13 mouse cellular contexts compared by ENCODE assay signal in the genomic region with DNA sequence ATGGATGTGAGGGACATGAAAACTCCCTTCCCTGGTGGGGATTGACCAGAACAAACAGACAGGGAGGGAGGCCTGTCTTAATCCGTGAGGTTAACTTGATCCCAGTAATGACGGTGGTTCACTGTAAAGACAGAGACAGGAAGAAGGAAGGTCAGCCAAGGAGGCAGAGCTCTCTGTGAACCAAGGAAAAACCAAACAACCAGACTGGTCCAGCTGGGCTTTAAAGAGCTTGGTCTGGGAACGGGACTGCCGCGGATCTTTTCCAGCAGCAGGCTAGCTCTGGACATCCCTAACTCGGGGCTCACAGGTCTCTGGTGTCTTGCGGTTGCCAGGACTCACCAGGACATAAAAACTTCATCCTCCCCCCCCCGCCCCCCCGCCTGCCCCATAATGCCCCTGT. TPM values are rescaled to one million over a fixed set of nuclear protein-coding genes. Genes with fewer than 3 reads are reported as not detected.
A peak's percentile ranks its signal among the peaks of the same experiment; 100 is the strongest.
DNase-seq lines count a peak whose midpoint lies in the region; ATAC-seq and TF ChIP-seq lines count a peak whose summit lies in the region.
"Had no signal": no experiment of that assay in that cellular context is flagged by ENCODE, and none has a peak within 500 bp of the region (broad histone marks: within the 10 kb centered on the region; RNA-seq: fewer than 3 reads in every experiment).

No protein-coding gene starts in this region.

- 15% methylated on average over 9 of the region's 9 CpGs for WGBS in lung, embryonic 16.5 days
- 36% methylated on average over 9 of the region's 9 CpGs for WGBS in heart, embryonic 16.5 days
- WGBS in stomach, embryonic 14.5 days: 20% methylated on average over 9 of the region's 9 CpGs
- WGBS in thymus, adult 2 months: 78% methylated on average over 9 of the region's 9 CpGs

- peaks cover 21% of the 10 kb centered on the region for H3K4me1 ChIP-seq in lung, embryonic 16.5 days (replicated peaks; ENCODE audit: control insufficient read depth, insufficient read depth, low read length)
- peaks cover 18% of the 10 kb centered on the region for H3K4me1 ChIP-seq in heart, embryonic 16.5 days (ENCODE audit: control insufficient read depth, insufficient read depth, low read length)
- H3K4me1 ChIP-seq in stomach, embryonic 14.5 days (ENCODE audit: control insufficient read depth, insufficient read depth, low read length): peaks cover 20% of the 10 kb centered on the region
- no peaks in the 10 kb centered on the region for H3K4me1 ChIP-seq in thymus, adult 2 months (replicated peaks; ENCODE audit: control insufficient read depth, insufficient read depth, low read length)
- H3K4me1 ChIP-seq: liver, embryonic 15.5 days; midbrain, embryonic 12.5 days had no signal

- DNase-seq in gastrocnemius, postnatal 25 days: peak; percentile 61
- no peak for DNase-seq in gastrocnemius, adult 18-20 months (ENCODE audit: low spot score)
- DNase-seq in lung, postnatal 36 days: no peak
- DNase-seq in adrenal gland, postnatal 36 days: no peak
- no peak for DNase-seq in thymus, adult 2 months
- DNase-seq: adrenal gland, adult 8-10 months; forebrain, postnatal 0 days had no signal

- H3K4me3 ChIP-seq in lung, embryonic 16.5 days (ENCODE audit: low read length): no peak overlapping the region
- H3K4me3 ChIP-seq in heart, embryonic 16.5 days (ENCODE audit: low read length): no peak overlapping the region
- no peak overlapping the region for H3K4me3 ChIP-seq in stomach, embryonic 14.5 days (ENCODE audit: low read depth, low read length)
- no peak overlapping the region for H3K4me3 ChIP-seq in thymus, adult 2 months (ENCODE audit: control insufficient read depth, insufficient read depth, low read length)
- H3K4me3 ChIP-seq: left cerebral cortex, adult 2 months; liver, embryonic 15.5 days; midbrain, embryonic 12.5 days had no signal

- H3K27ac ChIP-seq in lung, embryonic 16.5 days (ENCODE audit: low read length): no peak overlapping the region
- H3K27ac ChIP-seq in heart, embryonic 16.5 days (ENCODE audit: low read length): no peak overlapping the region
- H3K27ac ChIP-seq in stomach, embryonic 14.5 days (ENCODE audit: low read length): peak overlapping the region; percentile 62; the same call in 1 of the 2 replicates
- H3K27ac ChIP-seq in thymus, adult 2 months (ENCODE audit: control insufficient read depth, insufficient read depth, low read length): no peak overlapping the region
- H3K27ac ChIP-seq: left cerebral cortex, adult 2 months; liver, embryonic 15.5 days; midbrain, embryonic 12.5 days had no signal

- no peaks in the 10 kb centered on the region for H3K9me3 ChIP-seq in lung, embryonic 16.5 days (ENCODE audit: control insufficient read depth, low read length)
- H3K9me3 ChIP-seq in heart, embryonic 16.5 days (replicated peaks; ENCODE audit: control insufficient read depth, low read length): no peaks in the 10 kb centered on the region
- no peaks in the 10 kb centered on the region for H3K9me3 ChIP-seq in stomach, embryonic 14.5 days (ENCODE audit: control insufficient read depth, low read depth, low read length)
- H3K9me3 ChIP-seq: liver, embryonic 15.5 days; midbrain, embryonic 12.5 days had no signal

- H3K9ac ChIP-seq in lung, embryonic 16.5 days (ENCODE audit: low read length): no peak overlapping the region
- H3K9ac ChIP-seq in heart, embryonic 16.5 days (ENCODE audit: low read length): no peak overlapping the region
- H3K9ac ChIP-seq in stomach, embryonic 14.5 days (replicated peaks; ENCODE audit: low read depth, low read length): no peak overlapping the region
- H3K9ac ChIP-seq: forebrain, postnatal 0 days; liver, embryonic 15.5 days; midbrain, embryonic 12.5 days had no signal

- no peak for TF ChIP-seq POLR2A in thymus, adult 2 months (IDR thresholded peaks at IDR 0.05; ENCODE audit: control insufficient read depth, extremely low read depth, insufficient read depth, low read length, poor library complexity)

- H3K36me3 ChIP-seq in lung, embryonic 16.5 days (ENCODE audit: control insufficient read depth, insufficient read depth, low read length): no peaks in the 10 kb centered on the region
- no peaks in the 10 kb centered on the region for H3K36me3 ChIP-seq in heart, embryonic 16.5 days (ENCODE audit: control insufficient read depth, insufficient read depth)
- H3K36me3 ChIP-seq in stomach, embryonic 14.5 days (ENCODE audit: control insufficient read depth, insufficient read depth, low read length): no peaks in the 10 kb centered on the region
- H3K36me3 ChIP-seq in thymus, adult 2 months (ENCODE audit: control insufficient read depth, insufficient read depth, low read length): no peaks in the 10 kb centered on the region
- H3K36me3 ChIP-seq: liver, embryonic 15.5 days; midbrain, embryonic 12.5 days had no signal

- H3K27me3 ChIP-seq in lung, embryonic 16.5 days (ENCODE audit: control insufficient read depth, insufficient read depth, low read depth, low read length): no peaks in the 10 kb centered on the region
- H3K27me3 ChIP-seq in heart, embryonic 16.5 days (ENCODE audit: control insufficient read depth, insufficient read depth, low read length): no peaks in the 10 kb centered on the region
- no peaks in the 10 kb centered on the region for H3K27me3 ChIP-seq in stomach, embryonic 14.5 days (ENCODE audit: control insufficient read depth, insufficient read depth, low read length)
- no peaks in the 10 kb centered on the region for H3K27me3 ChIP-seq in thymus, adult 2 months (ENCODE audit: control insufficient read depth, insufficient read depth, low read length)
- H3K27me3 ChIP-seq: liver, embryonic 15.5 days; midbrain, embryonic 12.5 days had no signal

- no peak for TF ChIP-seq CTCF in thymus, adult 2 months (IDR thresholded peaks at IDR 0.05; ENCODE audit: borderline replicate concordance, control insufficient read depth, extremely low read depth, insufficient read depth, low read length, poor library complexity)

- peak overlapping the region; percentile 4 for H3K4me2 ChIP-seq in lung, embryonic 16.5 days (ENCODE audit: low read depth, low read length)
- H3K4me2 ChIP-seq in heart, embryonic 16.5 days (ENCODE audit: low read depth, low read length): peak overlapping the region; percentile 34; the same call in 1 of the 2 replicates
- peak overlapping the region; percentile 26; the same call in 1 of the 2 replicates for H3K4me2 ChIP-seq in stomach, embryonic 14.5 days (replicated peaks; ENCODE audit: low read depth, low read length)
- H3K4me2 ChIP-seq: liver, embryonic 15.5 days; midbrain, embryonic 12.5 days had no signal

- peak; percentile 31; the same call in 1 of the 2 replicates for ATAC-seq in lung, embryonic 16.5 days (ENCODE audit: low read depth)
- ATAC-seq in heart, embryonic 16.5 days (replicated peaks; ENCODE audit: extremely low read depth, insufficient read depth, low FRiP score): peak; percentile 41; the same call in 1 of the 2 replicates
- ATAC-seq in stomach, embryonic 14.5 days (ENCODE audit: insufficient number of reproducible peaks, insufficient read depth, low FRiP score, low read depth): peak; percentile 59; the same call in 1 of the 2 replicates
- ATAC-seq: forebrain, postnatal 0 days had no signal

RNA-seq across cellular contexts. Expression of gene Xpnpep1, which starts 26.5 kb away (rescaled TPM):
- total RNA-seq in gastrocnemius, postnatal 25 days (2021): 10 to 100 TPM; 52.6 to 57.3 TPM
- total RNA-seq in gastrocnemius, adult 18-20 months (2021): 10 to 100 TPM; 34.3 to 40.9 TPM
- polyA plus RNA-seq in lung, embryonic 16.5 days (2015; fragmentation: Nextera tagmentation; extraction: Ambion mirVana): 148 and 169 TPM in 2 replicates
- polyA plus RNA-seq in heart, embryonic 16.5 days (2015; fragmentation: Nextera tagmentation; extraction: Ambion mirVana): 128 and 137 TPM in 2 replicates
- polyA plus RNA-seq in stomach, embryonic 14.5 days (2014; fragmentation: Nextera tagmentation; extraction: Ambion mirVana): 157 TPM in 2 replicates
- 10 to 100 TPM; 87.8 to 98.7 TPM for total RNA-seq in adrenal gland, postnatal 36 days (2021)
- polyA plus RNA-seq in thymus, adult 2 months (2012; rRNA removed): 49.6 and 55.6 TPM in 2 replicates
